Mouse (Mus musculus) megakaryocyte, embryonic 14.5 days (primary cell): ENCODE measurements at regions not wholly inside any gene's neighbourhood (a gene's known extent, or its start where the extent isn't known, plus 50 kb on each side); places are given as distances from the start of the nearest gene placed in this dataset.
"Not testable (repeated sequence)": the region's sequence is repeated elsewhere in the genome, so short reads cannot be mapped to it uniquely, and the experiment has no call there.

Experiments
- FLI1 ChIP-seq: IDR thresholded peaks from 2 replicates; pipeline ENCODE4 v1.6.1; 2012; ENCODE audit warnings: low read length, inconsistent platforms, mixed read lengths
- GATA1 ChIP-seq: IDR thresholded peaks from 3 replicates; pipeline ENCODE4 v1.6.1; 2012; ENCODE audit warnings: mixed read lengths, low read length, inconsistent platforms, borderline replicate concordance

DNA sequence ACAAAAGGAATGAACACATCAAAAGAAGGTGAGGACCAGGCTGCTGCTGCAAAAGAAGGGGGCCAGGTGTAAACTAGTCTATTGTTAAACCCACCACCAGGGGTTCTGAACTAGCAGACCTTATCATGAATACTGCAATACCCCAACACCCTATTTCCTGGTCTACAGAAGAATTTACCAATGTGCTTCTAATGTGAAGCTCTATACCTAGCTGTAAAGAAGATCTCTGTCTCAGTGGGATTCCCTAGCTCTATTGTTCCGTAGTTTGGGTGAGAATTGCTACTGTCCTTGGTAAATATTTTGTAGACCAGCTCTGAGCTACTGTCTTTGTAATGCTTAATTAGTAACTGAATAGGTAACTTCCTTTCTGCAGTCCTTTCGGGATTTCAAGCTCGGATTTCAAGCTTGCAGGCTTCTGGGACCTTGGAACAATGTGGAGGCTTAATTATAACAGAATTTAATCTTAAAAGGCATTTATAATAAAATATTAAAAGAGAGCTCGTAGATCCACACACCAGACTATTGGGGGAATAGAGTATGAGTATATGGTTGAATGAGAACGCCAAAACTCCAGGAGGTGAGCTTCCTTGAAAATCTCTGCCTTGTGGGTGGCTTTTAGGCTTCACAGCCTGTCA is 238.5 kb downstream of the Gm8797 start:
- TF ChIP-seq GATA1, FLI1: not testable (repeated sequence)
